Mouse (Mus musculus) NIH3T3 (cell line): ENCODE measurements at regions not wholly inside any gene's neighbourhood (a gene's known extent, or its start where the extent isn't known, plus 50 kb on each side); places are given as distances from the start of the nearest gene placed in this dataset.
"Not testable (repeated sequence)": the region's sequence is repeated elsewhere in the genome, so short reads cannot be mapped to it uniquely, and the experiment has no call there.

Source experiments
- DNase-seq: peaks from one replicate; pipeline ENCODE4 v3.0.0-alpha.2; 2012; ENCODE audit warnings: low read depth

DNA sequence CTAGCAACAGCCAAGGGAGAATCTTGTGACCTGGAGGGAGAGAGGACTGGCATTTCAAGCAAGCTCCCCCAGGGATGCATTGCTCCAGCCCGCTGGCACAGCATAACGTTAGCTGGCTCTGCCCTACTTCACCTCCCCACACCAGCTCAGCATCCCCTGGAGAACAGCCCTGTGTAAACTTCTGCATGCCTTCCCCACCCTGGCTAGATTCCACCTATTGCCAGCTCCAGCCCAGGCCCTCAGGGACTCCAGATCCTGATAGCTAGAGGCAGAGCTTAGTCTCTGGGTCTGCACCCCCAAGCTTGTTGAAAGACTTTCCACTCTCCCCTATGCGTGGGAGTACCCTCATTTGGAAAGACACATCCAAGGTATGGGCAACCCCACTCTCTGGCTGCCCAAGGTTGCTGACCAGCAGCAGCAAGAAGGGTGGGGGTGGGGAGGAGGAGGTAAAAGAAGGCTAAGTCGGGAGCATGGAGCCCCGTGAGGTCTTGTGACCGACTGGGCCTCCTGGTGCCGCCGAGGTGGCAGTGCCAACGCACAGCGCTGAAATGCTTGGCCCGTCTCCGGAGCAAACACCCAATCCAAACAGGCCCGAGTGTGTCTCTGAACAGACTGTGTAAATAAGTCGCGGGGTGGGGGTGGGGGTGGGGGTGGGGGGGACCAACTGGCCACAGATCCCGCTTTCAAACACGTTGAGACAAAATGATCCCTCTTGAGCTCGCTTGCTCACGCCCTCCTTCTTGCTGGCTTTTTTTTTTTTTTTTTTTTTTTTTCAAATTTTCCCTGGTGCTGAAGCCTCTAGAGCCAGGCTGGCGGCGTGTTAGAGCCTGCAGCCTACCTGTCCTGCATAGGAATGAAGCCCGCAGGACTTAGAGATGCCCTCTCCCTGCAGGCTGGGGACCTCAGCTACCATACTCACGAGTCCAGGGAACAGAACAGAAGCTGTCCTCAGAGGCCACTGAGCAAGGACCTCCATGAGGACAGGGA, 350.3 kb downstream of the Sox9 start:
- DNase-seq, result peak; percentile 40

DNA sequence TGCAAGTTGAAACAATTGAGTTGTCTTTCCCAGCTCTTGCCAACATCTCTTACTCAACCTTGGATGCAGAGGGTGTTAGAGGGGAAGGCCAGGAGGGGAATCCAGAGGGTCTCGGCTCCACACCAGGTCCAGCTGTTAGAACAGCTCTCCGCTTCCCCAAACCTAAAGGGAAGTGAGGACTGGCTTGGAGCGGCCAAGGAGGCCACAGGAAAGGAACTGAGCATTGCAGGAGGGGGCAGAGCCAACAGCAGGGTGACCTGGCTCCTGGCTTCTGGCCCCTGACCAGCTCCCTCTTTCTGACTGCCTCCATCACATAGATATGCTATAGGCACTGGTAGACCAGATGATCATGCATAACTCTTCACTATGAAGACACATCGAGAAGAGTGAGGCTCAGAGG, 351.4 kb downstream of the Sox9 start:
- no peak for DNase-seq

DNA sequence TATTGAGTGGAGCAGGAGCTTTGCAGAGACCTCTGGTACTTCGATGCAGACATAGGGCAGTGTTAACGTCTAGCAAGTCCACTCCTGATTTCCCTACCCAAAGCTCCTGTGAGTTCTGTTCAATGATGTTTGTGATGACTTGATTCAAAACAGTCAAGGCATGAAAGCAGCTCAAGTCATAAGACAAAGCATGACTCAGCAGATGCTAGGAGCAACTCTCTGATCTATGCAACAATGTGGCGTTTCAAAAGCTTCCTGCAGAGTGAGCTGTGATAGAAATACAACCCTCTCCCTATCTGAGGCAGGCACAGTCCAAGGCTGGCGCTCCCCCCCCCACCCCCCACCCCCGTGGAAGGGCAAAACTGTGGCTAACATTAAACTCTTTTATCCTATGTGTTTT, 353.2 kb downstream of the Sox9 start:
- peak; percentile 68 for DNase-seq

DNA sequence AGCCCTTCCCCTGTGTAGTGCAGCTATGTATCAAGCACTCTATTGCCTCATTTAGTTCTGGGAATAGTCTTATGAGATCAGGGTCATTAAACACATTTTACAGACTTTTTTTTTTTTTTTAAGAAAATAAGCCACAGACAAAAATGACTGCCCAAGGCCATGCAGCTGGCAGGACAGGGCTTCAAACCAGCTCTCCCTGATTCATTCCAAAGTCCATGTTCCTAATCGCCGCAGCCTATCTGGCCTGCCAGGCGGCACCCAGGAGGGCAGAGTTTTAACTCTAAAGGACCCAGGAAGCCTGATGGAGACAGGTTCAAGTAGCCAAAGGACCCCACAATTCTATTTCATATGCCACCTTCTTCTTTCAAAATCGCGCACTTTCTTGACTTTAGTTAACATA, 356.4 kb downstream of the Sox9 start:
- DNase-seq, result no peak

DNA sequence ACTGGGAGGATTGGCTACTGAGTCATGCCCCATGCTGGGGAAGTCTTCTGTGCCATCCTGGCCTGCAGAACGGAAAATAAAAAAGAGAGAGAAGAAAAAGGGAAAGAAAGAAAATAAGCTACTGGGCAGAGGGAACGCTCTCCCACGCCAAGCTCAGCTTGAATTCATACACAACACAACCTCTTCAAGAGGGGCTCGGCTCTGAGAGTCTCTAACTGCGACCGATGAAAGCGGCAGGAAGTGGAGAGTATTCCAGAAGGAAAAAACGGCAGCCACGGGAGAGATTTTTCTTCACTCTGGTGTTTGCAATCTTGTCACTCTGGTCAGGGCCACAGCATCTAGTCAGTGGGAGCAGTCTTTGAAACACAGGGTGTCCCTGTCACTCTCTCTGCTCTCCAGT, 358.6 kb downstream of the Sox9 start:
- no peak for DNase-seq

DNA sequence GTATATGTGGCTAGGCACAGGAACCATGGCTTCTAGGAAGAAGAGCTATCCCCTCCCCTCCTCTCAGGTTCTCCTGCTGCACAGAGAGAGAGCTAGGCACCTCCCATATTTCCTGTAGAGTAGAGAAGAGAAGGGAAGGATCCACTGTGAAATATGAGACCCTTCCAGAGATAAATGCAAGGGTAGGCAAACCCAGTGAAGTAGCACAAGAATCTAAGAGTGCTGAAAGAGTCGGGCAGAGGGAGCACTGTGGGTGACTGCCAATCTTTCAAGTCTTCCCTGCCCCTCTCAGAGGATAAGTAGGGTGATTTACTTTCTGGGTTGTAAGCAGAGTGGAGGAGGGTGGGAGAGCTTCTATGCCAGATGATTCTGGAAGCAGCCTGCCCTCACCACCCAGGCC, 360.8 kb downstream of the Sox9 start:
- no peak for DNase-seq

DNA sequence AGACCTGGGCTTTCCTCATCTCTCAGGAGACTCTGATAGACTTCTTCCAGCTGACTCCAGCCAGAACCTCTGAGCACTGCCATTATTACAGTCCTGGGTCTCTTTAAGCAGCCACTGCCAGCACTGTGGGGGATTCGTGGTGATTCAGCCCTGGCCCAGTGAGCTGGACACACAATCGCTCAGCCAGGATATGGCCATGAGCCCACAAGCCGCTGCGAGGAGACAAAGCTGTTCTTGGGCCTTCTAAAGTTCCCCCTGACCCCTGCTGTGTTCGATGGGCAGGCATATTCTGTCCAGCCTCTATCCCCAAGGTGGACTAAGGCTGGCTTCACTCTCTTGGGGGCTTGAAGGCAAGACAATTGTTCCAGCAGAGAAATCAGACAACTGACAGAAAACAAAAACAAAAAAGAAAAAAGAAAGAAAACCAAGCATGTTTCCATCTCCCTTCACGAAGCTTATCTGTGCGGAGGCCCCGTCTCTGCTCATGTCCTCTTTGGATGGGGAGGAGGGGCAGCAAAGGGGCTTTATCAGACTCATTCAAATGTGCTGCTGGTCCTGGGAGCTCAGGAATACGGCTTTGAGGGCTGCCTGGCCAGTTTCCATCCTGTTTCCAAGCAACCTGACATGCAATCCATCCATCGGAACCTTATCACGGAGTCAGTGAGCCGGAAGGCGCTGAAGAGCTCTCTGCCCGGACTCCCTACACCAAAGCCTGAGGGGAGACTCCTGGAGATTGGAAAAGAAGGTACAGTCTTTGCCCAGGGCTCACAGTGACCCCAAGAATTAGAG, 362.0 kb downstream of the Sox9 start:
- DNase-seq, result peak; percentile 90

DNA sequence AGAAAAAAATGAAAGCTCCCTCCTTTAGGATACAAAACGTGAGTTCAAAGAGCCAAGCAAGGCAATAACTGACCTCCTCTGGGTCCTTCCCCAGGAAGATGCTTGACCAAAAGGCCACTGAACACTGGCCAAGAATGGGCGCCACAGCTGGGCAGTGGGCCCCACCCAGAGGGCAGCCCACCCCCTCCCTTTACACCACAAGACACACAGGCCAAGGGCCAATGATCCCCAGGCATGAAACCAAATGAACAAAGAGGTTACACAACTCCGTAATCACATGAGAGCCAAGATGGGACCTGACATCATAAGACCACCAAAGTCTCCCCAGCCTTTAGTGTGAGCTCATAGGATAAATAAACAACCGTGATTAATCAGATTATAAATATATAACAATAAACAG, 363.7 kb downstream of the Sox9 start:
- DNase-seq, result no peak

DNA sequence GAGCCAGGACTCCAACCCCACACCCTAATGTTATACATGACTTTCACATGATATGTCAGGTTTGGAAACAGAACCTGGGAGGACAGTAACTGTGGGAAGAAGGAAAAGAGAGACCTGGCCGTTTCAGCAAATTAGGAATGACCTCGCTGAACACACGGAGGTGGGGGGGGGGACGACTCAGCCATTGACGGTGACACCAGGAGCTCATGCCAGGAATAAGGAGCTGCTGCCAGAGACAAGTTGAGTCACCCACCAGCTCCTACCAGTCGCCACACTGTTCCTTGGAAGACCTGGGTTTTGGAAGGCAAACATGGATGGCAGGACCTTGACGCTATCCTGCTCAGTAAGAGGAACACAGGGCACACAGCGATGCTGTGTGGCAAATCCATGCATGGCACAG, 364.7 kb downstream of the Sox9 start:
- no peak for DNase-seq

DNA sequence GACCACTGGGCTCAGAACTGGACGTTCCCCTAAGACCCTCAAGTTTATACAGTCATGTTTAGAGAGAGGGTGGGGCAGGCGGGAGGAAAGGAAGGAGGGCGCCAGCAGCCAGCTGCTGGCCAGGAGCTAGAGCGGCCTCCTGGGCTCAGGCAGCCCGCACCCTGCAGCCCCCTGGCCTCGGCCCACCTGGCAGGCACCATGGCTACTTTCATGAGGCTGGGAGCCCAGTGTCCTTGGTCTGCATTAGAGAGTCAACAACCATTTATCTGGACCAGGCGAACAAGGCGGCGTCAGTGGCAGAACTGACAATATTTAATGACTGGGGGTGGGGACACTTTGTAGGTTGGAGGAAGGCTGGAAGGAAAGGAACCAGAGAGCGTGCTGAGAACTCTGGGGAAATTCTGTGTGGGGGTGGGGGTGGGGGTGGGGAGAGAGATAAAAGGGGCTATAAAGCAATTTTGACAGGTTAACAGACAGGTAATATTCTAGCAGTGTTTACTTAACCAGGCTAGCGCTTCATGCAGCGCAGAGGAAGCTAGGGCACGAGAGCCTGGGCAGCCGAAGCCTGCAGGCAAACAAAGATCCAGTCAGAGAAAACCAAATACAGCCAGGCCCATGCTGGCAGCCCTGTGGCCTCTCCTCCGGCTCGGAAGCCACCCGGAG, 365.6 kb downstream of the Sox9 start:
- no peak for DNase-seq

DNA sequence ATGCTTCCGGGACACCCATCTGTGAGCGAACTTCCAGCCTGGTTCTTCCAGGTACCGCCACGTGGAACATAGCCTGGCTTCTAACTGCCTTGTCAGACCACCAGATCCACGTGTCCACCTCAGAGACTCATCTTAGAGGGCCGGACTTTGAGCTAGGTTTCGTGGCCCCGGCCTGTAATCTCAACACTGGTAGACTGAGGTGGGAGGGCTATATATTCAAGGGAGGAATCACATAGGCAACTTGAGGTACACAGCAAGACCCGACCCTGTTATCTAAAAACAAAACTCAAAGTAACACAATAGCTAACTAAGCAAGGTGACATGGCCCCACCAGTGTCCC, 366.1 kb downstream of the Sox9 start:
- DNase-seq, result no peak

DNA sequence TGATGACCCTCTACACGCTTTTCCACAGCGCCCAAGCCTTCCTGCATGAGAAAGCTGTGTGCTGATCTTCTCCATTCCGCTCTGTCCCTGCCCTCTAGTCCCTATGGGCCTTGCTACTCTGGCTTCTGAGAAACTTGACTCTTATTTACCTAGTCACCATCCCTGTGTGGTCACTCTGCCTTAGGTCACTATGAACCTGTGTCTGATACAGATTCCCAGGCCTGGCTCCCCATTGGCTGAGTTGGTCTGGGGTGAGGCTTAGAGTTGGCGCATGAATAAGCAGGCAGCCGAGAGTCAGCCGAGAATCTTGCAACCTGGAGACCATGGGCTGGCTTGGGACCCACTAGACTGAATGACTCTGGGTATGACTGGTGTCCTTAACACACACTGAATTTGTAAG, 373.5 kb downstream of the Sox9 start:
- DNase-seq, result no peak

DNA sequence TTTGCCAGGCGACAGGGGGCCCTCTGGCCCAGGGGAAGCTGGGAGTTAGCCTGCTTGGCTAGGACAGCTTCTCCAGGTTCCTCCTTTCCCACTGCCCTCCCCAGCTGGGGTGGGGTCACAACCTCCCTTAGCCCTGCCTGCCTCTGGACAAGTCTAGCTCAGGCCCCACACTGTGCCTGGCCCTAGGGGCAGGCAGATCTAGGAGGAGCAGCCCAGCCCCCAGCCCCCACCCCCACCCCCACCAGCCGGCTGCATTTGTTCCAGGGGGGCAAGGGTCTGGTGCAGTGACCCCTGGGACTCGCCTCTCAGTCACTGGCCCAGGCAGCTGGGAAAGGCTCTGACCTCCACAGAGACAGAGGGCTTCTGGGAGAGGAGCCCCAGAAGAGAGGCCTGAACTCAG, 381.9 kb downstream of the Sox9 start:
- no peak for DNase-seq

DNA sequence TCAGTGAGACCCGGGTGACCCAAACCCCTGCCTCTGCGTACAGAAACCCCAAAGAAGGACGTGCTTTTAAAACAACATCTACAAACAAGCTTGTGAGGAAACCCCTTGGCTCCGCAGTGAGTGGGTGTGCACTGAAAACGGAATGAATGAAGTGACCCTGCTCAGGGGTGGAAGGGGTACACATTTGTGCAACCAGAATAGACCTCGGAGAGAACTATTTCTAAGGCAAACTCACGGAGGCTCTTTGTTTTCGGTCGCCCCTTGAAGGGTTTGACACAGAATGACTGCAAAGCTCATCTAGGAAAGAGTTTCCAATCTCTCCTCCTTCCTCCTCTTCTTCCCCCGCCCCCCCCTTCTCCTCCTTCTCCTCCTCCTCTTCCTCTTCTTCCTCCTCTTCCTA, 382.5 kb downstream of the Sox9 start:
- DNase-seq, result no peak

DNA sequence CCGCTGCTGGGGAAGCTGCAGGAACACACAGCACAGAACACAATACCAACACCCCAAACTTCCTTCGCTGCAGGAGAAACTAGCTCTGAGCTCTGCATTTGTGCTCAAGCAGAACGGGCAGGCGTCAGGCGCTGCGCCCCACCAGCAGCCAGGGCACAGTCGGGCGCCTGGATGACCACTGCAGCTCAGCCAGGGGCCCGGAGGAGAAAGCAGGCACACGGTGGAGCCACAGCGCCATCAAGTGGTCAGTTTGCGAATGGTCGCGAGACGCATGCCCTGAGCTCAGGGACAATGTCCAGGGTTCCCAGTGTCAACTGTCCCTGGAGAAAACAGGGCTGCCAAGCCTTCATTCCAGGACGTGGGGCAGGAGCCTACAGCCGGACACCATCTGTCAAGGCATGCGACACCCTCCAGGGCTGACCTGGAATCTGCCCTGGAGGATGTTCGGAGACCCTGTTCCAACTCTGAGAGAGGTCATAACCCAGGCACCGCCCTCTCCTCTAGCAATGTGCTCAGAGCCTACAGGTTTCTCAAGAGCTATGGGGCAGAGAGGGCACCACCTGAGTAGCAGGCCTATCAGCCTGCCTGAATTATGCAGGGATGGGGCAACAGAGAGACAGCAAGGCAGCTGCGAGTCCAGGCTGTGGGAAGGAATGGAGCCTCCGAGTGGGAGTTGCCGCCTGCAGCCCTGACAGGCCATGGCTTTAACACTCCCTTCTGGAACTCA, 383.2 kb downstream of the Sox9 start:
- DNase-seq, result peak; percentile 93

DNA sequence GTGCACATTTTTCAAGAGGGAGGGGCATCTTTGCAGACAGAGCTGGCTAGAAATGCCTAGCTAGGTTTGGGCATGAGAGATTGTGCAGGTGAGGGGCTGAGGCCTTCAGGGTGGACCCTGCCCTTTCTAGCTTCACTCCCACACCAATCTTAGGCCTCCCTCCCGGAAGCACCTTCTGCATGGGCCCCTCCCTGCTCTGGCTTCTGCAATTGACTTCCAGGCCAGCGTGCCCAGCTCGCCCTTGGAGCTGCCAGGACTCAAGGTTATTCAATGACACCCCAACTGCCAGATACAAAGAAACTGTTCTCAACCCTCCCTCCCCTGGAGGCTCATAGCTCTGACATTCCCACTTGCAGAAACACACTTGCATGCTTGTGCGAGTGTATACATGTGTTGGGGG, 384.5 kb downstream of the Sox9 start:
- DNase-seq, result no peak

DNA sequence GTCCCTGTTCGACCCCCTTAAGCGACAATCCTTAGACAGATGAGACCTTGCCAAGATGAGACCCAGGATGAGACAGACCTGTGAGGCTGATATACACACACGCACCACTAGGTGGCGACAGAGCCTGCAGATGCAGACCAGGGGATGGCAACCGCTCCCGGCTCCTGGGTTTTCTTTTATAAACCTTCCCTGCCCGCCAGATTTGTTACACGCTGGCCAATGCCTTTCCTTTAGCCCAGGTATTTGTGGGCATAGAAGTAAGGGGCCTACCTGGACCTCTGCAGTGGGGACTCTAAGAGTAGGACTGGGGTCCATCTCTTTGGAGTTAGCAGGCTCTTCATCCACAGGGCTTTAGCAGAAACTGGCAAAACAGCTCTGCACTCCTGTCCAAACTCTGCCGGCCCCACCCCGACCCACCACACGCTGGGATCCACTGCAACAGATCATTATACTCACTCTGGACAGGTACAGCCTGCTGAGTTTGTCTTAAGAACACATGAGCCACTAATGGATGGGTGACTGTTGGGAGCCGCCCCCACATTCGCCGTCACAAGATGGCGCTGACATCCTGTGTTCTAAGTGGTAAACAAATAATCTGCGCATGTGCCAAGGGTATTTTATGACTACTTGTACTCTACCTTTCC, 390.6 kb downstream of the Sox9 start:
- peak; percentile 73 for DNase-seq

DNA sequence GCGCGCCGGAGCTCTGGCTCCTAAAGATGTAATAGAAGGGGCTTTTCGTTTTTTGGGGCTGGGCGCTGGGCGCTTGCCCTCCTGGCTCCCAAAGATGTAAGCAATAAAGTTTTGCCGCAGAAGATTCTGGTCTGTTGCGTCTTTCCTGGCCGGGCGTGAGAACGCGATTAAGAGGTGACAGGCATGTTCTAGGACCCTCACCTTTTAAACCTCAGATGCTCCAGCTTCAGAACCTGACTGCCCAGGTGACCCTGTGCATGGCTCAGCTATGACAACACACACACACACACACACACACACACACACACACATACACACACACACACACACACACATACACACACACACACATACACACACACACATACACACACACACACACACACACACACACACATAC, 391.3 kb downstream of the Sox9 start:
- DNase-seq, result not testable (repeated sequence)

DNA sequence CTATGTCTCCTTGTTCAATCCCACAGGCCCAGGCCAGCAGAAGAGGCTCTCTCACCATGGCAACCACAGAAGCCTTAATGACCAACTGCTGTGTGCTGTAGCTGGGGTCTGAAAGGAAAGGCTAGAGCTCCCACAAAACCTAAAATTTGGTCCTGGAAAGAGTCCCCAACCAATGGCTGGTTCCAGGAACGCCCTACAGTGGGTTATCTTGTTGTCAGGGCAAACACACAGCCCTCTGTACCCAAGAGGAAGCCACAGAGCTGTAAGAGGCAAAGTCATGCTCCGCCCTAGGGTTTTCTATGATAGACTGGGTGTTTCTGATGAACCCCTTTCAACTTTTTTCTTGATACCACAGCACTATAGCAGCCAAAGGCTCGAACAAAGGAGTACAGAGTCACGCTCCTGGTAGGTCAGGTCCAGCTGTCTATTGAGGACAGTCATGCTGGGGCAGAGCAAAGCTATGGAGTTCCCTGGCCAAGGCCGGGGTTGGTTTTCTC, 392.0 kb downstream of the Sox9 start:
- DNase-seq, result no peak

DNA sequence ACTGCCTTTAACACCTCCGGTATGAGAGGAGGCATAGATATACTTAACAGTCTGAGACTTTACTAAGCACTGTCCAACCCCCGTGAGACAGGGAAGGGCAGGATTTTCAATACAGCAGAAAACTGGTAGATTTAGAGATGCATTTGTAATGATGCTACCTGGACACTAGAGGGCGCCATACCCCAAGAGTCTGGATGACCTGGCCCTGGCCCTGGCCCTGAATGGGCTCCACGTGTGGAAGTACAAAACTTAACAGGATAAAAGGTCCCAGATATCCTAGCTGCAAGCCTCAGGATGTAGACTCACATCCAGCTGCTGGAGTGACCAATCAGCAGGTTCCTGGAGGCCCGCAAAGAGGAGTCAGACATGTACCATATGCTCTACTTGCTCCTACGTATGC, 393.3 kb downstream of the Sox9 start:
- peak; percentile 49 for DNase-seq

DNA sequence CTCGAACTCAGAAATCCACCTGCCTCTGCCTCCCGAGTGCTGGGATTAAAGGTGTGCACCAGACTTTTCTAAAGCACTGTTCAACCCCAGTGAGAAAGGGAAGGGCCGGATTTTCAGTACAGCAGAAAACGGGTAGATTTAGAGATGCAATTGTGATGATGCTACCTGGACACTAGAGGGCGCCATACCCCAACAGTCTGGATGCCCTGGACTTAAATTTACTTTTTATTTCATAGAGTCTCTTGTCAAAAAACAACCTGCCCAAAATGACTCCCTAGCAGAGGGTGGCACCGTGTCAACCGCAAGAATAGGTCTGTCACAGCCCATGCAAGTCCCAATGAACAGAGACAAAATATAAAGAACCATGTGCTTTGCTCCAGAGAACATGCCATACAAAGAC, 394.2 kb downstream of the Sox9 start:
- DNase-seq, result peak; percentile 82
